Comparison of ENCODE assay signal across 8 mouse cellular contexts in genomic region chr12:76341080-76341479, GRCm38 (mm10). TPM values are rescaled to one million over a fixed set of nuclear protein-coding genes. Genes with fewer than 3 reads are reported as not detected.
A peak's percentile ranks its signal among the peaks of the same experiment; 100 is the strongest.
DNase-seq lines count a peak whose midpoint lies in the region; ATAC-seq and TF ChIP-seq lines count a peak whose summit lies in the region.

No protein-coding gene starts in this region.

- no peak overlapping the region for H3K9ac ChIP-seq in lung, postnatal 0 days (replicated peaks; ENCODE audit: low read depth)

- no peak overlapping the region for H3K27ac ChIP-seq in lung, postnatal 0 days (ENCODE audit: low read length)

- H3K9me3 ChIP-seq in lung, postnatal 0 days (ENCODE audit: low read length), result no peaks in the 10 kb centered on the region

- H3K4me1 ChIP-seq in lung, postnatal 0 days (ENCODE audit: insufficient read depth, low read depth, low read length), result no peaks in the 10 kb centered on the region; the same call in 1 of the 2 replicates

- DNase-seq in heart, adult 18-20 months, result peak; percentile 46 to 84
- DNase-seq in heart, adult 11 months, result no peak
- DNase-seq in A20 (ENCODE audit: low read depth, low spot score) (peak; percentile 72), ZHBTc4 (ENCODE audit: low read depth, low spot score) (peak; percentile 66)
- DNase-seq in embryo, embryonic 11 days, result peak; percentile 71
- peak; percentile 29 to 55 for DNase-seq in kidney, adult 8-10 months
- peak; percentile 82 for DNase-seq in lung, postnatal 0 days (ENCODE audit: low spot score)
- peak; percentile 35 to 53 for DNase-seq in spleen, postnatal 36 days (ENCODE audit: low spot score in 2 of 2)

- peak; percentile 16; the same call in 1 of the 2 replicates for TF ChIP-seq EP300 in lung, postnatal 0 days (IDR thresholded peaks at IDR 0.05)

- H3K27me3 ChIP-seq in lung, postnatal 0 days (replicated peaks; ENCODE audit: insufficient read depth, low read length), result no peaks in the 10 kb centered on the region

- no peak overlapping the region for H3K4me2 ChIP-seq in lung, postnatal 0 days (replicated peaks; ENCODE audit: low read depth, low read length)

- no peak overlapping the region for H3K4me3 ChIP-seq in lung, postnatal 0 days (ENCODE audit: low read depth, low read length)

- peak; percentile 83 for TF ChIP-seq CTCF in lung, postnatal 0 days (IDR thresholded peaks at IDR 0.05)

- no peaks in the 10 kb centered on the region for H3K36me3 ChIP-seq in lung, postnatal 0 days (ENCODE audit: insufficient read depth, low read length)

- 2% methylated on average over 4 of the region's 4 CpGs for WGBS in lung, postnatal 0 days

- ATAC-seq in lung, postnatal 0 days, result no peak

RNA-seq across cellular contexts. Expression of gene Akap5, which starts 16.4 kb away (rescaled TPM):
- under 1 TPM; 0.46 to 0.52 TPM for total RNA-seq in heart, adult 18-20 months (2021)
- polyA plus RNA-seq in lung, postnatal 0 days (2015; fragmentation: Nextera tagmentation; extraction: Ambion mirVana), result 84.2 and 108 TPM in 2 replicates

RNA-seq across cellular contexts. Expression of gene Zbtb25, which starts 28.3 kb away (rescaled TPM):
- total RNA-seq in heart, adult 18-20 months (2021), result 1 to 10 TPM; 5.2 to 5.8 TPM
- polyA plus RNA-seq in lung, postnatal 0 days (2015; fragmentation: Nextera tagmentation; extraction: Ambion mirVana), result 7.3 and 7.5 TPM in 2 replicates

RNA-seq across cellular contexts. Expression of gene Zbtb1, which starts 29.0 kb away (rescaled TPM):
- 1 to 10 TPM; 2.9 to 3.0 TPM for total RNA-seq in heart, adult 18-20 months (2021)
- polyA plus RNA-seq in lung, postnatal 0 days (2015; fragmentation: Nextera tagmentation; extraction: Ambion mirVana), result 5.8 and 6.9 TPM in 2 replicates
